Mouse (Mus musculus) right cerebral cortex, postnatal 25 days (tissue): ENCODE measurements at regions not wholly inside any gene's neighbourhood (a gene's known extent, or its start where the extent isn't known, plus 50 kb on each side); places are given as distances from the start of the nearest gene placed in this dataset.
A peak's percentile ranks its signal among the peaks of the same experiment; 100 is the strongest.

Experiments used
- DNase-seq: peaks from one replicate; pipeline ENCODE4 v3.0.0; 2022

GRCm38 (mm10) chr4:72324913-72325312, 124.2 kb upstream of the Tle1 start:
- DNase-seq, result no peak

GRCm38 (mm10) chr4:72285112-72285675, 84.5 kb upstream of the Tle1 start:
- no peak for DNase-seq

GRCm38 (mm10) chr4:72250531-72250930, 49.8 kb upstream of the Tle1 start:
- DNase-seq, result peak; percentile 10
